Mouse (Mus musculus): ENCODE data around the gene Tes. TPM values are rescaled to one million over a fixed set of nuclear protein-coding genes. Genes with fewer than 3 reads are reported as not detected.

Tes gene
- polyA plus RNA-seq, 1 experiment from 2014 or later = 82.5 TPM

DNA sequence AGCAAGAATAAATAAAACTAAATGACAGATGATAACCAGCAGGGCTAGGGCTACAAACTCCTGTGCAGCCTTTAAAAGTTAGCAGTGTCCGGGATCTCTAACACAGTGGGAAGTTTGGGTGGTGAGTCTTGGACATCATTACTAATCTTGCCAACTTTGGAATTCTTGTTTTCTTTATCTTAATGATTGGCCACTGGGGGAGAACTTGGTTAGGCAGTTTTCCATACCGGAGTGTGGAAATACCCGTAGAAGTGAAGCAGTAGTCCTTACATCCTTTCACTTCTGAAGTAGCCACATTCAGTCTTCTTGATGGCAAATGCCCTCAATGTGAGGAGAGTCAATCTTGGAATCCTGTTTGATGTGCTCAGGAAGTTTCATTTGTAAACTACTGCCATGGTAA, 7.0 kb downstream of the Tes start:
- no peak overlapping the region for H3K4me3 ChIP-seq (ENCODE audit: low read depth, low read length)
- H3K9me3 ChIP-seq (ENCODE audit: control insufficient read depth, low read length) = no peaks in the 10 kb centered on the region
- H3K4me2 ChIP-seq (ENCODE audit: low read depth) = no peak overlapping the region
- no peaks in the 10 kb centered on the region for H3K4me1 ChIP-seq (ENCODE audit: control insufficient read depth, insufficient read depth, low read length)
- no peak overlapping the region for H3K27ac ChIP-seq (ENCODE audit: low read depth, low read length)
- no peaks in the 10 kb centered on the region for H3K36me3 ChIP-seq (ENCODE audit: control insufficient read depth, insufficient read depth, low read length)
- no peak for ATAC-seq (ENCODE audit: insufficient read depth, low FRiP score, low TSS enrichment)
- no peak for DNase-seq (ENCODE audit: low spot score)
- H3K27me3 ChIP-seq (ENCODE audit: control insufficient read depth, insufficient read depth, low read length) = no peaks in the 10 kb centered on the region
- H3K9ac ChIP-seq (ENCODE audit: low read length) = no peak overlapping the region
- 91% methylated on average over 3 of the region's 3 CpGs for WGBS

DNA sequence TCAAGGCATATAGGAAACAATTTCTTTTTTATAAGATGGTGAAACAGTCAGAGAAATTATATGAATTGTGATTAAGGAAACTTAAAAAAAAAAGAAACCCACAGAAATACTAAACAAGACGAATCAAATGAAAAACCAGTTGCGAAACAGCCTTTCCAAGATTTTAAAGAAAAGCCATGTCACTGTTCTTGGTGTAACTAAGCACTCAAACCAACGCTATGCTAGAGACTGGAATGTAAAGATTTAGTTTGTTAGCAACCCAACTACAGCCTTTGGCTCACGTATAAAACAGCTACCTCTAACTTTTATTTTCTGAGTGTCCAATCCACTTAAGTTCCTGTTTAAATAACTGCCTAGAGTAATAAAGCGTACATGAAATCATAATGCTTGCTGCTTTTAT, 7.4 kb downstream of the Tes start:
- DNase-seq (ENCODE audit: low spot score) (no peak), ATAC-seq (ENCODE audit: insufficient read depth, low FRiP score, low TSS enrichment) (no peak)
- no peak overlapping the region for H3K27ac ChIP-seq (ENCODE audit: low read depth, low read length)
- H3K4me1 ChIP-seq (ENCODE audit: control insufficient read depth, insufficient read depth, low read length) = 0 out of 2 replicates have a peak, but pooled peaks cover 2% of the 10 kb centered on the region
- no peaks in the 10 kb centered on the region for H3K9me3 ChIP-seq (ENCODE audit: control insufficient read depth, low read length)
- H3K9ac ChIP-seq (ENCODE audit: low read length) = no peak overlapping the region
- no peaks in the 10 kb centered on the region for H3K36me3 ChIP-seq (ENCODE audit: control insufficient read depth, insufficient read depth, low read length)
- H3K4me3 ChIP-seq (ENCODE audit: low read depth, low read length) = no peak overlapping the region
- 94% methylated on average over 5 of the region's 5 CpGs for WGBS
- H3K27me3 ChIP-seq (ENCODE audit: control insufficient read depth, insufficient read depth, low read length) = no peaks in the 10 kb centered on the region
- no peak overlapping the region for H3K4me2 ChIP-seq (ENCODE audit: low read depth)

DNA sequence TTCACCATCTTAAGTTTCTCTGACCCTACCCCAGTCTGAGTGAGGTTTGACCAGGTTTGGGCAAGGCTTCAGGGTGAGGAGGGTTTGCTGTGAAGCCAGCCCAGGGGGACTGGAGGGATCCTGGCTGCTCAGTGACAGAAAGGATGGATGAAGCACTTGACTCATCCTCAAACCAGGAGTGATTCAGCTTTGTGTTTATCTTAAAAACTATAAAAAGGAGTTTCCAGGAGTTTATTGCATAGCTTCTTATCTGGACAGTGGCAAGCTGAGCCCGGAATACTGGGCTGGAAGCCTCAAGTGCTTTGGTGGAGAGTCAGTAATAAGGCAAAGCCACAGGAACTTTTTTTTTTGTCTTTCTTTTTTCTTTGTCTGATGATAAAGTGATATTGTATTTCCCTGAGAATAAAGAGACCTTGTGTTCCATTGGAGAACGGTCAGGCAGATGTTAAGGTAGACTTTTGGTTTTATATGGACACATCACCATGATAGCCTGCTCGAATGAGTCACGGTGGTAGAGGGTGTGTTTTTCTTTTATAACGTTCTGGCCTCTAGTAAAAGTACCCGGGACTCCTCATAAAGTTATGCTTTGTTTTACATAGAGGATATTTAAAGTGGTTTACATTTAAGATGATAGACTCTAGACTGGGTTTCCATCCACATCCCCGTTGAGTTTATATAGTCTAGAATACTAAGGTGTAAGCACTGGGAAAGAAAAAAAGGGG, 8.0 kb downstream of the Tes start:
- H3K4me2 ChIP-seq (ENCODE audit: low read depth) = no peak overlapping the region
- 0 out of 2 replicates have a peak, but pooled peaks cover 6% of the 10 kb centered on the region for H3K4me1 ChIP-seq (ENCODE audit: control insufficient read depth, insufficient read depth, low read length)
- no peak overlapping the region for H3K9ac ChIP-seq (ENCODE audit: low read length)
- no peaks in the 10 kb centered on the region for H3K36me3 ChIP-seq (ENCODE audit: control insufficient read depth, insufficient read depth, low read length)
- no peaks in the 10 kb centered on the region for H3K9me3 ChIP-seq (ENCODE audit: control insufficient read depth, low read length)
- ATAC-seq (ENCODE audit: insufficient read depth, low FRiP score, low TSS enrichment) = no peak
- no peak for DNase-seq (ENCODE audit: low spot score)
- no peak overlapping the region for H3K27ac ChIP-seq (ENCODE audit: low read depth, low read length)
- 88% methylated on average over 7 of the region's 7 CpGs for WGBS
- H3K27me3 ChIP-seq (ENCODE audit: control insufficient read depth, insufficient read depth, low read length) = no peaks in the 10 kb centered on the region
- no peak overlapping the region for H3K4me3 ChIP-seq (ENCODE audit: low read depth, low read length)

DNA sequence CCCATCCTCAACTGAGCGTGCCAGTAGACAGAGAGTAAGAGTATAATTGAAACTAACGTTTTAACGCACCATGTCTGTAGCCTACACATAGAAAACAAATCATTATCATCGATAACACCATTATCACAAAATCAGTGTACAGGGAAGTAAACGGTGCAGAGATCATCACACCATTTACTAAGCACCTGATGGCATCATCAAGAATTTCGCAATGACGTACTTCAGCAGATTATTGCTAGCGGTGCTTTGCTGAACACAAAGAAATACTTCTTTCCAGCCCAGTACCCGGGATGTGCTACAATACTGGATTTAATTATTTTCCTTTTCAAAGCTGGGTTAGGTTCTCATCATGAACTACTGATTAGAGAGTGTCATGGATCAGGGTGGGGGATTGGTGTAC, 12.3 kb downstream of the Tes start:
- Histone ChIP-seq H3K36me3 (ENCODE audit: control insufficient read depth, insufficient read depth, low read length) (no peaks in the 10 kb centered on the region), H3K9me3 (ENCODE audit: control insufficient read depth, low read length) (no peaks in the 10 kb centered on the region), H3K9ac (ENCODE audit: low read length) (no peak overlapping the region), H3K4me2 (ENCODE audit: low read depth) (no peak overlapping the region), H3K27me3 (ENCODE audit: control insufficient read depth, insufficient read depth, low read length) (no peaks in the 10 kb centered on the region), H3K4me1 (ENCODE audit: control insufficient read depth, insufficient read depth, low read length) (0 out of 2 replicates have a peak, but pooled peaks cover 6% of the 10 kb centered on the region), H3K4me3 (ENCODE audit: low read depth, low read length) (no peak overlapping the region), H3K27ac (ENCODE audit: low read depth, low read length) (no peak overlapping the region)
- 82% methylated on average over 9 of the region's 9 CpGs for WGBS
- no peak for DNase-seq (ENCODE audit: low spot score)
- no peak for ATAC-seq (ENCODE audit: insufficient read depth, low FRiP score, low TSS enrichment)

DNA sequence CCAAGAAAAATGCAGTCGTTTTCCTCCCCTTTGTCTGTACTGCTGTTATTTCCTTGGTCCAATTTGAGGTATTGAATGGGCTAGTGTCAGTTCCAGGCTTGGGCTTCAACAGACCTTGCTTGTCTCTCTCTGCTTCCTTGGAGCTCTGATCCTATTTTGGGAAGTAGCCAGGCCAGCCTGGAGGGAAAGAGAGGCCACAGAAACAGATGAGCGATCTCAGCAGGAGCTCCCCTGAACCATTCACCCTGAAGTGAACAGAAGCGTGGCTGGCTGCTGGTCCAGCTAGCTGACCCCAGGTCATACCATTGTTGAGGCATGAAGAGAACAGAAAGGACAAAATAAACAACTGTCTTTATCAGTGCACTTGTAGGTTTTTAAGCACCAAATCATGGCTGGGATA, 12.8 kb downstream of the Tes start:
- Histone ChIP-seq H3K9me3 (ENCODE audit: control insufficient read depth, low read length) (no peaks in the 10 kb centered on the region), H3K36me3 (ENCODE audit: control insufficient read depth, insufficient read depth, low read length) (no peaks in the 10 kb centered on the region), H3K27me3 (ENCODE audit: control insufficient read depth, insufficient read depth, low read length) (no peaks in the 10 kb centered on the region), H3K9ac (ENCODE audit: low read length) (no peak overlapping the region), H3K4me2 (ENCODE audit: low read depth) (no peak overlapping the region), H3K4me3 (ENCODE audit: low read depth, low read length) (no peak overlapping the region), H3K27ac (ENCODE audit: low read depth, low read length) (no peak overlapping the region), H3K4me1 (ENCODE audit: control insufficient read depth, insufficient read depth, low read length) (0 out of 2 replicates have a peak, but pooled peaks cover 6% of the 10 kb centered on the region)
- no peak for ATAC-seq (ENCODE audit: insufficient read depth, low FRiP score, low TSS enrichment)
- 12% methylated on average over 3 of the region's 3 CpGs for WGBS
- peak; percentile 23 for DNase-seq (ENCODE audit: low spot score)

DNA sequence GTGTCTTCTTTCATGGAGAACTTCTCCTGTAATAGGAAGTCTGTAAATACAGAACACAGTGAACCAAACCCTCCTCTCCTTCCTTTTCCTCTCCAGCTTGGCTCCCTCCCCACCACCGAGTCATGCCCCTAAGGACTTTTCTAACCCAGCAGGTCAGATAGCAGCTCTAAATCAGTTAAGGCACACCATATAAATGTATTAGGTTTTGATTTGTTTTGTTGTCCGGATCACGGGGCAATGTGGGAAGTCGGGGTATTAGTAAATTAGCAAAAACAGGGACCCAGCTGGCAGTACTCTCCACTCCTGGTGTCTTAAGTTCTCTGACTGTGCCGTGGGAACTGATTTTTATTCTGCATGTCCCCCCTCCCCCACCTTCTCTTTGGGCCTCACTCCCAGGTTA, 14.4 kb downstream of the Tes start:
- Histone ChIP-seq H3K4me3 (ENCODE audit: low read depth, low read length) (no peak overlapping the region), H3K4me1 (ENCODE audit: control insufficient read depth, insufficient read depth, low read length) (0 out of 2 replicates have a peak, but pooled peaks cover 6% of the 10 kb centered on the region), H3K36me3 (ENCODE audit: control insufficient read depth, insufficient read depth, low read length) (no peaks in the 10 kb centered on the region), H3K27me3 (ENCODE audit: control insufficient read depth, insufficient read depth, low read length) (no peaks in the 10 kb centered on the region), H3K9me3 (ENCODE audit: control insufficient read depth, low read length) (no peaks in the 10 kb centered on the region), H3K4me2 (ENCODE audit: low read depth) (no peak overlapping the region), H3K27ac (ENCODE audit: low read depth, low read length) (no peak overlapping the region), H3K9ac (ENCODE audit: low read length) (no peak overlapping the region)
- no peak for ATAC-seq (ENCODE audit: insufficient read depth, low FRiP score, low TSS enrichment)
- DNase-seq (ENCODE audit: low spot score) = no peak
- 46% methylated on average over 5 of the region's 5 CpGs for WGBS

DNA sequence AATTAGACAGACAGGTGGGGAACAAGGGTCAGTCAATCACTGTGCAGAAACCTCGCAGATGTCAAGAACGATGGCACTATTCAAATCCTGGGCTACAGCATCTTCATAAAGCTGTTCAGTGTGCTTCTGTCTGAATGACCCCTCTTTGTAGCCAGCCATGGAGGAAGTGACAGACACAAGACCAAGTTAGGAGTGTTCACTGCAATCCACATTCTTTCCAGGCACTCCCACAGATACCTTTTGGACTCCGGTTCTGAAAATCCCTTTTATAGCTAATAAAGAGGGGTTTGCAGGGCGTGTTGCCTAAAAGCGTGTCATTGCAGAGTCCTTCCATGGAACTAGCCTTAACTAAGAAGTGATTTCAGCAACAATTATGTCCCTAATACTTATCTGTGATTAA, 14.9 kb downstream of the Tes start:
- no peak overlapping the region for H3K27ac ChIP-seq (ENCODE audit: low read depth, low read length)
- no peaks in the 10 kb centered on the region for H3K27me3 ChIP-seq (ENCODE audit: control insufficient read depth, insufficient read depth, low read length)
- no peaks in the 10 kb centered on the region for H3K36me3 ChIP-seq (ENCODE audit: control insufficient read depth, insufficient read depth, low read length)
- no peak for DNase-seq (ENCODE audit: low spot score)
- no peak overlapping the region for H3K4me2 ChIP-seq (ENCODE audit: low read depth)
- no peak overlapping the region for H3K4me3 ChIP-seq (ENCODE audit: low read depth, low read length)
- 64% methylated on average over 5 of the region's 5 CpGs for WGBS
- no peak overlapping the region for H3K9ac ChIP-seq (ENCODE audit: low read length)
- H3K4me1 ChIP-seq (ENCODE audit: control insufficient read depth, insufficient read depth, low read length) = 0 out of 2 replicates have a peak, but pooled peaks cover 6% of the 10 kb centered on the region
- no peaks in the 10 kb centered on the region for H3K9me3 ChIP-seq (ENCODE audit: control insufficient read depth, low read length)
- no peak for ATAC-seq (ENCODE audit: insufficient read depth, low FRiP score, low TSS enrichment)

DNA sequence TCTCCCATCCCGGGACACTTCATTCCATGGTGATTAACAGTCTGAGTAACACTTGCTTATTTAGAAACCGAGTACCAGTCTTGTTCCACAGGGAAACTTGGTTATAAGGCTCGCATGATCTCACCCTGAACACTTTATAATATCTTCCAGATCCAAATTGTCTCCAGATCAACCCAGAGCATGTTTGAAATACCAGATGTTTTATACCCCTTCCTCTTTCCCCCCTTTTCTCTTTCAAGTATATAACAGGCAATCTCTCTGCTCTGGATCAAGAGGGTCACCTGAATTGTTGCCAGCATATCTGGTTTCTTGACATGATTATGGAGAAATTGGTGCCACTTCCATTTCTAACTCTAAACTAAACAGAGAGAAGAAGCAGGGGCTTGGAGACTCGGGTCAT, 17.3 kb downstream of the Tes start:
- Histone ChIP-seq H3K27me3 (ENCODE audit: control insufficient read depth, insufficient read depth, low read length) (no peaks in the 10 kb centered on the region), H3K9me3 (ENCODE audit: control insufficient read depth, low read length) (no peaks in the 10 kb centered on the region), H3K4me1 (ENCODE audit: control insufficient read depth, insufficient read depth, low read length) (0 out of 2 replicates have a peak, but pooled peaks cover 4% of the 10 kb centered on the region), H3K4me2 (ENCODE audit: low read depth) (no peak overlapping the region), H3K36me3 (ENCODE audit: control insufficient read depth, insufficient read depth, low read length) (no peaks in the 10 kb centered on the region), H3K27ac (ENCODE audit: low read depth, low read length) (no peak overlapping the region), H3K9ac (ENCODE audit: low read length) (no peak overlapping the region), H3K4me3 (ENCODE audit: low read depth, low read length) (no peak overlapping the region)
- DNase-seq (ENCODE audit: low spot score) = no peak
- 74% methylated on average over 4 of the region's 4 CpGs for WGBS
- ATAC-seq (ENCODE audit: insufficient read depth, low FRiP score, low TSS enrichment) = no peak

DNA sequence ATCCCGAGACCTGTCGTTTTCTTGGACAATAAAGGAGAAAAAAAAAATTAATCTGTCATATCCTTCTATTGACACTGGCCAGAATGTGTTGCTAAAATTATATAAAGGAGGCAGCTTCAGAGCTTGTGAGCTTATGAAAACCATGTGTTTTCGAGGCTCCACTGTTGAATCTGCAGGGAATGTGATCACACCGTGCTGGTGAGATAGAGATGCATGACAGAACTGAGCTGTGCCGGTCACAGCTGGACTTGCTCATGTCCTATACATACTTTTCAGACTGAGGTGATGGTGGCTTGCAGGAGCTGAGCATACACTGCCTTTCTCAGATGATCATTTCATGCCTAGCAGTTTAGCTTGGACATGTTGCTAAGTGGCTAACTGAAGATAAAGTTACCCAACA, 17.9 kb downstream of the Tes start:
- H3K4me2 ChIP-seq (ENCODE audit: low read depth) = no peak overlapping the region
- no peak overlapping the region for H3K27ac ChIP-seq (ENCODE audit: low read depth, low read length)
- H3K36me3 ChIP-seq (ENCODE audit: control insufficient read depth, insufficient read depth, low read length) = no peaks in the 10 kb centered on the region
- no peak for DNase-seq (ENCODE audit: low spot score)
- H3K9ac ChIP-seq (ENCODE audit: low read length) = no peak overlapping the region
- H3K9me3 ChIP-seq (ENCODE audit: control insufficient read depth, low read length) = no peaks in the 10 kb centered on the region
- H3K4me3 ChIP-seq (ENCODE audit: low read depth, low read length) = no peak overlapping the region
- no peak for ATAC-seq (ENCODE audit: insufficient read depth, low FRiP score, low TSS enrichment)
- WGBS = 73% methylated on average over 5 of the region's 5 CpGs
- H3K4me1 ChIP-seq (ENCODE audit: control insufficient read depth, insufficient read depth, low read length) = no peaks in the 10 kb centered on the region
- H3K27me3 ChIP-seq (ENCODE audit: control insufficient read depth, insufficient read depth, low read length) = no peaks in the 10 kb centered on the region
